Mouse (Mus musculus) intestine, embryonic 14.5 days (tissue): Measurements from ENCODE around the gene Myo9a. TPM values are rescaled to one million over a fixed set of nuclear protein-coding genes. Genes with fewer than 3 reads are reported as not detected.

Source experiments
- ATAC-seq: fragments of 200-750 bp; cut with Nextera tagmentation; replicated peaks from 2 replicates; pipeline ENCODE4 v1.8.0; 2017; ENCODE audit warnings: low read depth, moderate number of reproducible peaks, moderate TSS enrichment, moderate library complexity; ENCODE audit not compliant: low FRiP score, low TSS enrichment
- DNase-seq: peaks from one replicate; pipeline ENCODE4 v3.0.0-alpha.2; 2018; ENCODE audit warnings: low spot score
- H3K27ac ChIP-seq: fragments of 300-500 bp; sonication (generic); 2 replicates; pipeline ENCODE4 v1.5.1; 2014; ENCODE audit warnings: low read depth, mild to moderate bottlenecking, control low read depth
- H3K27me3 ChIP-seq: fragments of 300-500 bp; sonication (generic); replicated peaks from 2 replicates; pipeline ENCODE4 v1.6.1; 2014; ENCODE audit warnings: low read length, control low read depth; ENCODE audit not compliant: control insufficient read depth, insufficient read depth
- H3K36me3 ChIP-seq: fragments of 300-500 bp; sonication (generic); 2 replicates; pipeline ENCODE4 v1.6.1; 2014; ENCODE audit warnings: low read length, control low read depth; ENCODE audit not compliant: control insufficient read depth, insufficient read depth
- H3K4me1 ChIP-seq: fragments of 300-500 bp; sonication (generic); replicated peaks from 2 replicates; pipeline ENCODE4 v1.6.1; 2014; ENCODE audit warnings: low read length, control low read depth, mixed read lengths; ENCODE audit not compliant: control insufficient read depth, insufficient read depth
- H3K4me2 ChIP-seq: fragments of 300-500 bp; sonication (generic); 2 replicates; pipeline ENCODE4 v1.6.1; 2014; ENCODE audit warnings: low read length
- H3K4me3 ChIP-seq: fragments of 300-500 bp; sonication (generic); 2 replicates; pipeline ENCODE4 v1.5.1; 2014; ENCODE audit warnings: low read depth, low read length, control low read depth, mixed read lengths
- H3K9ac ChIP-seq: fragments of 300-500 bp; sonication (generic); 2 replicates; pipeline ENCODE4 v1.6.1; 2014; ENCODE audit warnings: mild to moderate bottlenecking, low read length
- H3K9me3 ChIP-seq: fragments of 300-500 bp; sonication (generic); 2 replicates; pipeline ENCODE4 v1.6.1; 2016; ENCODE audit warnings: low read length, control low read depth; ENCODE audit not compliant: control insufficient read depth
- WGBS: fragments of 180-500 bp; shearing (Covaris S2); extraction: QIAGEN DNeasy Blood & Tissue Kit; methylation state at CpG from one replicate; pipeline ENCODE4 v1.1.7; 2014; 5-methylcytosine and 5-hydroxymethylcytosine counted together
- polyA plus RNA-seq: library from polyadenylated mRNA; unstranded; fragments of >200 nt; fragmentation: Nextera tagmentation; extraction: Ambion mirVana; gene quantifications from 2 replicates; pipeline ENCODE4 v1.2.1, GENCODE M21; 2014

The Myo9a gene
- polyA plus RNA-seq, 1 experiment from 2014 or later, result 16.7 TPM

GRCm38 (mm10) chr9:59723096-59723657 is 27.5 kb upstream of the Myo9a start:
- Histone ChIP-seq H3K4me3 (no peak overlapping the region), H3K4me2 (peak overlapping the region; percentile 36), H3K4me1 (peaks cover 6% of the 10 kb centered on the region; the same call in 1 of the 2 replicates), H3K27ac (no peak overlapping the region), H3K36me3 (no peaks in the 10 kb centered on the region), H3K27me3 (no peaks in the 10 kb centered on the region), H3K9ac (no peak overlapping the region), H3K9me3 (no peaks in the 10 kb centered on the region)
- peak; percentile 79 for DNase-seq
- WGBS, result 19% methylated on average over 10 of the region's 10 CpGs
- ATAC-seq, result peak; percentile 68; the same call in 1 of the 2 replicates

GRCm38 (mm10) chr9:59723791-59724442 is 26.8 kb upstream of the Myo9a start:
- no peak overlapping the region for H3K9ac ChIP-seq
- peak; percentile 58; the same call in 1 of the 2 replicates for ATAC-seq
- 54% methylated on average over 8 of the region's 8 CpGs for WGBS
- H3K27me3 ChIP-seq, result no peaks in the 10 kb centered on the region
- peaks cover 6% of the 10 kb centered on the region; the same call in 1 of the 2 replicates for H3K4me1 ChIP-seq
- H3K36me3 ChIP-seq, result no peaks in the 10 kb centered on the region
- no peaks in the 10 kb centered on the region for H3K9me3 ChIP-seq
- H3K4me3 ChIP-seq, result no peak overlapping the region
- no peak overlapping the region for H3K27ac ChIP-seq
- DNase-seq, result no peak
- 0 out of 2 replicates have a peak overlapping the region, but pooled peaks have one; percentile 36 for H3K4me2 ChIP-seq

GRCm38 (mm10) chr9:59725515-59725914 is 25.2 kb upstream of the Myo9a start:
- Histone ChIP-seq H3K36me3 (no peaks in the 10 kb centered on the region), H3K27me3 (no peaks in the 10 kb centered on the region), H3K4me3 (no peak overlapping the region), H3K4me2 (no peak overlapping the region), H3K27ac (no peak overlapping the region), H3K9me3 (no peaks in the 10 kb centered on the region), H3K9ac (no peak overlapping the region), H3K4me1 (peaks cover 6% of the 10 kb centered on the region; the same call in 1 of the 2 replicates)
- 69% methylated on average over 10 of the region's 10 CpGs for WGBS
- no peak for ATAC-seq
- DNase-seq, result no peak

- Histone ChIP-seq H3K4me1 (peaks cover 6% of the 10 kb centered on the region; the same call in 1 of the 2 replicates), H3K36me3 (no peaks in the 10 kb centered on the region), H3K4me2 (no peak overlapping the region), H3K4me3 (no peak overlapping the region), H3K9ac (no peak overlapping the region), H3K27ac (no peak overlapping the region), H3K9me3 (no peaks in the 10 kb centered on the region), H3K27me3 (no peaks in the 10 kb centered on the region)
- DNase-seq (no peak), ATAC-seq (no peak)
- WGBS, result 87% methylated on average over 11 of the region's 11 CpGs
These were observed 23.0 kb upstream of the Myo9a start for GRCm38 (mm10) chr9:59727569-59728286.

- no peak for ATAC-seq
- Histone ChIP-seq H3K9me3 (no peaks in the 10 kb centered on the region), H3K27ac (no peak overlapping the region), H3K9ac (no peak overlapping the region), H3K4me1 (peaks cover 5% of the 10 kb centered on the region; the same call in 1 of the 2 replicates), H3K4me2 (no peak overlapping the region), H3K36me3 (no peaks in the 10 kb centered on the region), H3K4me3 (no peak overlapping the region), H3K27me3 (no peaks in the 10 kb centered on the region)
- WGBS, result 90% methylated on average over 5 of the region's 5 CpGs
- DNase-seq, result no peak
These were observed 19.6 kb upstream of the Myo9a start for GRCm38 (mm10) chr9:59731136-59731535.

- no peak for ATAC-seq
- 64% methylated on average over 6 of the region's 6 CpGs for WGBS
- no peaks in the 10 kb centered on the region for H3K9me3 ChIP-seq
- no peak for DNase-seq
- H3K4me1 ChIP-seq, result peaks cover 5% of the 10 kb centered on the region; the same call in 1 of the 2 replicates
- no peaks in the 10 kb centered on the region for H3K27me3 ChIP-seq
- no peak overlapping the region for H3K9ac ChIP-seq
- no peak overlapping the region for H3K27ac ChIP-seq
- H3K36me3 ChIP-seq, result 0 out of 2 replicates have a peak, but pooled peaks cover 5% of the 10 kb centered on the region
- no peak overlapping the region for H3K4me3 ChIP-seq
- H3K4me2 ChIP-seq, result no peak overlapping the region
These were observed 17.6 kb upstream of the Myo9a start for GRCm38 (mm10) chr9:59733075-59733474.

GRCm38 (mm10) chr9:59735394-59735793 is 15.3 kb upstream of the Myo9a start:
- ATAC-seq (no peak), DNase-seq (no peak)
- no peak overlapping the region for H3K4me2 ChIP-seq
- H3K27me3 ChIP-seq, result no peaks in the 10 kb centered on the region
- H3K4me3 ChIP-seq, result no peak overlapping the region
- H3K27ac ChIP-seq, result no peak overlapping the region
- 28% methylated on average over 4 of the region's 4 CpGs for WGBS
- H3K36me3 ChIP-seq, result 0 out of 2 replicates have a peak, but pooled peaks cover 5% of the 10 kb centered on the region
- H3K4me1 ChIP-seq, result peaks cover 5% of the 10 kb centered on the region; the same call in 1 of the 2 replicates
- no peak overlapping the region for H3K9ac ChIP-seq
- no peaks in the 10 kb centered on the region for H3K9me3 ChIP-seq

GRCm38 (mm10) chr9:59740593-59740992 is 10.1 kb upstream of the Myo9a start:
- DNase-seq (no peak), ATAC-seq (no peak)
- Histone ChIP-seq H3K36me3 (0 out of 2 replicates have a peak, but pooled peaks cover 5% of the 10 kb centered on the region), H3K9ac (no peak overlapping the region), H3K9me3 (no peaks in the 10 kb centered on the region), H3K4me3 (no peak overlapping the region), H3K4me1 (peaks cover 1% of the 10 kb centered on the region; the same call in 1 of the 2 replicates), H3K4me2 (no peak overlapping the region), H3K27me3 (no peaks in the 10 kb centered on the region), H3K27ac (no peak overlapping the region)
- WGBS, result 84% methylated on average over 2 of the region's 2 CpGs
